Mouse (Mus musculus): ENCODE measurements around the gene Gm10964. TPM values are rescaled to one million over a fixed set of nuclear protein-coding genes. Genes with fewer than 3 reads are reported as not detected.

Gm10964 gene
- polyA plus RNA-seq, 1 experiment: not detected

- Histone ChIP-seq H3K4me1 (ENCODE audit: control insufficient read depth, insufficient read depth, low read length) (peaks cover 3% of the 10 kb centered on the region; the same call in 1 of the 2 replicates), H3K27ac (ENCODE audit: insufficient read depth, low read depth, low read length) (no peak overlapping the region), H3K4me3 (ENCODE audit: insufficient read depth, low read depth, low read length) (no peak overlapping the region)
- TF ChIP-seq POLR2A (IDR thresholded peaks at IDR 0.05; ENCODE audit: insufficient read depth, low read depth, low read length): no peak
- TF ChIP-seq CTCF (IDR thresholded peaks at IDR 0.05; ENCODE audit: insufficient read depth, low read depth, low read length): no peak
- WGBS: 40% methylated on average over 3 of the region's 3 CpGs
Measured at GRCm38 (mm10) chr3:103766789-103767188, 27.6 kb downstream of the Gm10964 start.

GRCm38 (mm10) chr3:103771531-103772130 lies 32.5 kb downstream of the Gm10964 start:
- 53% methylated on average over 9 of the region's 9 CpGs for WGBS
- no peak for TF ChIP-seq CTCF (IDR thresholded peaks at IDR 0.05; ENCODE audit: insufficient read depth, low read depth, low read length)
- no peak for TF ChIP-seq POLR2A (IDR thresholded peaks at IDR 0.05; ENCODE audit: insufficient read depth, low read depth, low read length)

GRCm38 (mm10) chr3:103772846-103773245 lies 33.7 kb downstream of the Gm10964 start:
- H3K27ac ChIP-seq (ENCODE audit: insufficient read depth, low read depth, low read length): peak overlapping the region; percentile 40; the same call in 1 of the 2 replicates
- no peak overlapping the region for H3K4me3 ChIP-seq (ENCODE audit: insufficient read depth, low read depth, low read length)
- peaks cover 12% of the 10 kb centered on the region for H3K4me1 ChIP-seq (ENCODE audit: control insufficient read depth, insufficient read depth, low read length)
- TF ChIP-seq CTCF (IDR thresholded peaks at IDR 0.05; ENCODE audit: insufficient read depth, low read depth, low read length): no peak
- no peak for TF ChIP-seq POLR2A (IDR thresholded peaks at IDR 0.05; ENCODE audit: insufficient read depth, low read depth, low read length)
- WGBS: 36% methylated on average over 4 of the region's 4 CpGs

More at GRCm38 (mm10) chr3:103771531-103772130, 32.5 kb downstream of the Gm10964 start:
- Histone ChIP-seq H3K27ac (ENCODE audit: insufficient read depth, low read depth, low read length) (no peak overlapping the region), H3K4me3 (ENCODE audit: insufficient read depth, low read depth, low read length) (no peak overlapping the region), H3K4me1 (ENCODE audit: control insufficient read depth, insufficient read depth, low read length) (peaks cover 8% of the 10 kb centered on the region)

- H3K4me3 ChIP-seq (ENCODE audit: insufficient read depth, low read depth, low read length): no peak overlapping the region
- H3K4me1 ChIP-seq (ENCODE audit: control insufficient read depth, insufficient read depth, low read length): peaks cover 15% of the 10 kb centered on the region
- 71% methylated on average over 3 of the region's 3 CpGs for WGBS
- H3K27ac ChIP-seq (ENCODE audit: insufficient read depth, low read depth, low read length): no peak overlapping the region
- no peak for TF ChIP-seq POLR2A (IDR thresholded peaks at IDR 0.05; ENCODE audit: insufficient read depth, low read depth, low read length)
- no peak for TF ChIP-seq CTCF (IDR thresholded peaks at IDR 0.05; ENCODE audit: insufficient read depth, low read depth, low read length)
Measured at GRCm38 (mm10) chr3:103773508-103773907, 34.3 kb downstream of the Gm10964 start.

- WGBS: 63% methylated on average over 15 of the region's 15 CpGs
- TF ChIP-seq POLR2A (IDR thresholded peaks at IDR 0.05; ENCODE audit: insufficient read depth, low read depth, low read length) (no peak), CTCF (IDR thresholded peaks at IDR 0.05; ENCODE audit: insufficient read depth, low read depth, low read length) (no peak)
- H3K4me1 ChIP-seq (ENCODE audit: control insufficient read depth, insufficient read depth, low read length): peaks cover 15% of the 10 kb centered on the region
Measured at GRCm38 (mm10) chr3:103774009-103774408, 34.8 kb downstream of the Gm10964 start.

GRCm38 (mm10) chr3:103777940-103778339 lies 38.8 kb downstream of the Gm10964 start:
- WGBS: 82% methylated on average over 11 of the region's 11 CpGs
- Histone ChIP-seq H3K4me3 (ENCODE audit: insufficient read depth, low read depth, low read length) (no peak overlapping the region), H3K4me1 (ENCODE audit: control insufficient read depth, insufficient read depth, low read length) (peaks cover 19% of the 10 kb centered on the region), H3K27ac (ENCODE audit: insufficient read depth, low read depth, low read length) (no peak overlapping the region)
- TF ChIP-seq CTCF (IDR thresholded peaks at IDR 0.05; ENCODE audit: insufficient read depth, low read depth, low read length) (no peak), POLR2A (IDR thresholded peaks at IDR 0.05; ENCODE audit: insufficient read depth, low read depth, low read length) (no peak)

More at GRCm38 (mm10) chr3:103774009-103774408, 34.8 kb downstream of the Gm10964 start:
- Histone ChIP-seq H3K27ac (ENCODE audit: insufficient read depth, low read depth, low read length) (no peak overlapping the region; the same call in 1 of the 2 replicates), H3K4me3 (ENCODE audit: insufficient read depth, low read depth, low read length) (no peak overlapping the region)

- no peak for TF ChIP-seq POLR2A (IDR thresholded peaks at IDR 0.05; ENCODE audit: insufficient read depth, low read depth, low read length)
- TF ChIP-seq CTCF (IDR thresholded peaks at IDR 0.05; ENCODE audit: insufficient read depth, low read depth, low read length): no peak
- no peak overlapping the region for H3K27ac ChIP-seq (ENCODE audit: insufficient read depth, low read depth, low read length)
- H3K4me3 ChIP-seq (ENCODE audit: insufficient read depth, low read depth, low read length): no peak overlapping the region
- peaks cover 17% of the 10 kb centered on the region for H3K4me1 ChIP-seq (ENCODE audit: control insufficient read depth, insufficient read depth, low read length)
- WGBS: 78% methylated on average over 6 of the region's 6 CpGs
Measured at GRCm38 (mm10) chr3:103778660-103779059, 39.5 kb downstream of the Gm10964 start.

- Histone ChIP-seq H3K27ac (ENCODE audit: insufficient read depth, low read depth, low read length) (no peak overlapping the region), H3K4me1 (ENCODE audit: control insufficient read depth, insufficient read depth, low read length) (peaks cover 13% of the 10 kb centered on the region), H3K4me3 (ENCODE audit: insufficient read depth, low read depth, low read length) (no peak overlapping the region)
- TF ChIP-seq CTCF (IDR thresholded peaks at IDR 0.05; ENCODE audit: insufficient read depth, low read depth, low read length) (no peak), POLR2A (IDR thresholded peaks at IDR 0.05; ENCODE audit: insufficient read depth, low read depth, low read length) (no peak)
- 41% methylated on average over 7 of the region's 7 CpGs for WGBS
Measured at GRCm38 (mm10) chr3:103779183-103779582, 40.0 kb downstream of the Gm10964 start.

GRCm38 (mm10) chr3:103780271-103780670 lies 41.1 kb downstream of the Gm10964 start:
- H3K4me1 ChIP-seq (ENCODE audit: control insufficient read depth, insufficient read depth, low read length): peaks cover 13% of the 10 kb centered on the region
- TF ChIP-seq CTCF (IDR thresholded peaks at IDR 0.05; ENCODE audit: insufficient read depth, low read depth, low read length) (no peak), POLR2A (IDR thresholded peaks at IDR 0.05; ENCODE audit: insufficient read depth, low read depth, low read length) (no peak)
- 94% methylated on average over 3 of the region's 3 CpGs for WGBS
- H3K27ac ChIP-seq (ENCODE audit: insufficient read depth, low read depth, low read length): no peak overlapping the region
- no peak overlapping the region for H3K4me3 ChIP-seq (ENCODE audit: insufficient read depth, low read depth, low read length)

Measured in olfactory bulb, adult 2 months (tissue).